Comparison of ENCODE assay signal across 28 mouse cellular contexts in the genomic region with DNA sequence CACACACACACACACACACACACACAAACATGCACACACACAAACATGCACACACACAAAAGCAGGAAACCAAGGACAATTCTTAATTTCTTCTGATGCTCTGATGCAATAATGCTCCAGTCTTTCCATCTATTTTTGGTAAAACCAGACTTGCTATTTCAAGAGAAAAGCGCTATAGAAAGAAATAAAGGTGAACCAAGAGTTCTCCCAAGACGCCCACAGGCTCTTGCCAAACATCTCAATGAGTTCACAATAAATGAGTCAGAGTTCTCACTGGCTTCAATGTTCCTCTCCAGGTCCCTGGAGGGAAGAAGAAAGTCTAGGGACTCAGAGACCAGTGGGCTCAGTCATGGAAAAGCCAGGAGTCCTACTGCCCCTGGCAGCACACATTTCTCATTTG. TPM values are rescaled to one million over a fixed set of nuclear protein-coding genes. Genes with fewer than 3 reads are reported as not detected.
A peak's percentile ranks its signal among the peaks of the same experiment; 100 is the strongest.
DNase-seq lines count a peak whose midpoint lies in the region; ATAC-seq and TF ChIP-seq lines count a peak whose summit lies in the region.
"Had no signal": no experiment of that assay in that cellular context is flagged by ENCODE, and none has a peak within 500 bp of the region (broad histone marks: within the 10 kb centered on the region; RNA-seq: fewer than 3 reads in every experiment).

No protein-coding gene starts in this region.

- H3K4me1 ChIP-seq in cerebellum, adult 2 months (ENCODE audit: control insufficient read depth, insufficient read depth, low read length) = no peaks in the 10 kb centered on the region
- H3K4me1 ChIP-seq in hindbrain, embryonic 13.5 days (replicated peaks) = peaks cover 6% of the 10 kb centered on the region; the same call in 1 of the 2 replicates

- TF ChIP-seq CTCF in C2C12 (IDR thresholded peaks at IDR 0.05; ENCODE audit: control insufficient read depth, insufficient read depth, insufficient read length) = no peak
- TF ChIP-seq CTCF in cerebellum, adult 2 months (IDR thresholded peaks at IDR 0.05; ENCODE audit: borderline replicate concordance, insufficient read depth, low read depth, low read length) = no peak

- no peaks in the 10 kb centered on the region for H3K36me3 ChIP-seq in C2C12 (ENCODE audit: control insufficient read depth, insufficient read depth)
- no peaks in the 10 kb centered on the region for H3K36me3 ChIP-seq in hindbrain, embryonic 13.5 days
- H3K36me3 ChIP-seq: embryonic facial prominence, embryonic 10.5 days; heart, embryonic 10.5 days; kidney, embryonic 15.5 days; limb, embryonic 12.5 days; neural tube, embryonic 15.5 days had no signal

- no peaks in the 10 kb centered on the region for H3K79me3 ChIP-seq in C2C12 (ENCODE audit: low read depth)

- TF ChIP-seq POLR2A in cerebellum, adult 2 months (IDR thresholded peaks at IDR 0.05; ENCODE audit: borderline replicate concordance, insufficient read depth, low read length) = no peak

- no peaks in the 10 kb centered on the region for H3K9me3 ChIP-seq in hindbrain, embryonic 13.5 days
- H3K9me3 ChIP-seq: embryonic facial prominence, embryonic 10.5 days; heart, embryonic 10.5 days; kidney, embryonic 15.5 days; limb, embryonic 12.5 days; neural tube, embryonic 15.5 days had no signal

- no peak for ATAC-seq in hindbrain, embryonic 13.5 days (ENCODE audit: low FRiP score)
- ATAC-seq: forebrain, postnatal 0 days; hindbrain, postnatal 0 days; intestine, postnatal 0 days; liver, postnatal 0 days had no signal

- no peaks in the 10 kb centered on the region for H3K27me3 ChIP-seq in C2C12 (ENCODE audit: control insufficient read depth, insufficient read depth, insufficient read length)
- H3K27me3 ChIP-seq in cerebellum, adult 2 months (ENCODE audit: control insufficient read depth, insufficient read depth, low read length) = no peaks in the 10 kb centered on the region
- peaks cover 20% of the 10 kb centered on the region for H3K27me3 ChIP-seq in hindbrain, embryonic 13.5 days

- no peak overlapping the region for H3K4me3 ChIP-seq in C2C12 (ENCODE audit: insufficient read depth, poor library complexity, severe bottlenecking)
- no peak overlapping the region for H3K4me3 ChIP-seq in cerebellum, adult 2 months (replicated peaks; ENCODE audit: insufficient read depth, low read depth, low read length)
- no peak overlapping the region for H3K4me3 ChIP-seq in hindbrain, embryonic 13.5 days
- H3K4me3 ChIP-seq: embryonic facial prominence, embryonic 10.5 days; heart, embryonic 10.5 days; kidney, embryonic 15.5 days; limb, embryonic 12.5 days; neural tube, embryonic 15.5 days had no signal

- no peak overlapping the region for H3K9ac ChIP-seq in hindbrain, embryonic 13.5 days
- H3K9ac ChIP-seq: forebrain, postnatal 0 days; kidney, embryonic 15.5 days; limb, embryonic 12.5 days; liver, postnatal 0 days; neural tube, embryonic 15.5 days had no signal

- no peak overlapping the region for H3K4me2 ChIP-seq in hindbrain, embryonic 13.5 days
- H3K4me2 ChIP-seq: kidney, embryonic 15.5 days; limb, embryonic 12.5 days; liver, embryonic 11.5 days; midbrain, embryonic 11.5 days; neural tube, embryonic 15.5 days had no signal

- no peak overlapping the region for H3ac ChIP-seq in C2C12 (ENCODE audit: control insufficient read depth, insufficient read length, low read depth)

- DNase-seq in lung, postnatal 25 days (ENCODE audit: low spot score) = peak; percentile 10
- no peak for DNase-seq in lung, postnatal 10 days
- peak; percentile 42 for DNase-seq in fat pad, adult 2 months (ENCODE audit: extremely low read depth, low read depth, low spot score)
- no peak for DNase-seq in cerebellum, postnatal 4 days (ENCODE audit: low spot score in 2 of 2)
- DNase-seq in cerebellum, adult 2 months = no peak
- DNase-seq: adrenal gland, adult 8-10 months; cerebellum, adult 8-10 months; forebrain, postnatal 0 days; gastrocnemius, postnatal 36 days; kidney, postnatal 4 days; liver, postnatal 0 days; right cerebral cortex, postnatal 14 days had no signal

- H3K79me2 ChIP-seq in C2C12 (ENCODE audit: control insufficient read depth, insufficient read depth) = no peaks in the 10 kb centered on the region

- 86% methylated on average over 2 of the region's 2 CpGs for WGBS in cerebellum, adult 2 months
- 87% methylated on average over 2 of the region's 2 CpGs for WGBS in hindbrain, embryonic 13.5 days

- no peak overlapping the region for H3K27ac ChIP-seq in cerebellum, adult 2 months (ENCODE audit: insufficient read depth, low read length)
- no peak overlapping the region for H3K27ac ChIP-seq in hindbrain, embryonic 13.5 days
- H3K27ac ChIP-seq: embryonic facial prominence, embryonic 10.5 days; heart, embryonic 10.5 days; hindbrain, postnatal 0 days; kidney, embryonic 15.5 days; limb, embryonic 12.5 days; neural tube, embryonic 15.5 days had no signal

TF ChIP-seq in C2C12, 6 proteins besides CTCF, POLR2A, EP300 and RAD21:
- TF ChIP-seq MAX (IDR thresholded peaks at IDR 0.05) (no peak), USF1 (IDR thresholded peaks at IDR 0.05; ENCODE audit: low read depth) (no peak), MYOD1 (IDR thresholded peaks at IDR 0.05; ENCODE audit: control insufficient read depth, insufficient read length, low read depth) (no peak), CEBPB (IDR thresholded peaks at IDR 0.05; ENCODE audit: low read depth) (peak; percentile 0), FOSL1 (IDR thresholded peaks at IDR 0.05; ENCODE audit: insufficient read depth, low read length, poor library complexity, severe bottlenecking) (no peak), MYOG (IDR thresholded peaks at IDR 0.05; ENCODE audit: control insufficient read depth, extremely low read depth, insufficient read length) (no peak)

RNA-seq across cellular contexts. Expression of a gene that starts 26.0 kb away (rescaled TPM):
- polyA plus RNA-seq in C2C12 (2012; fragmentation: generic; extraction: Trizol) = 0.78 TPM
- polyA plus RNA-seq in cerebellum, adult 2 months (2012; rRNA removed) = 0.62 and 0.85 TPM in 2 replicates
- 1.4 and 2.5 TPM in 2 replicates for polyA plus RNA-seq in hindbrain, embryonic 13.5 days (2015; fragmentation: Nextera tagmentation; extraction: Ambion mirVana)

RNA-seq across cellular contexts. Expression of a gene that starts 40.9 kb away (rescaled TPM):
- not detected for polyA plus RNA-seq in C2C12 (2012; fragmentation: generic; extraction: Trizol)
- not detected in 2 replicates for polyA plus RNA-seq in cerebellum, adult 2 months (2012; rRNA removed)
- polyA plus RNA-seq in hindbrain, embryonic 13.5 days (2015; fragmentation: Nextera tagmentation; extraction: Ambion mirVana) = not detected in 2 replicates
- polyA plus RNA-seq: embryonic facial prominence, embryonic 10.5 days; forebrain, embryonic 11.5 days; forebrain, postnatal 0 days; heart, embryonic 10.5 days; heart, embryonic 16.5 days; hindbrain, postnatal 0 days; intestine, postnatal 0 days; kidney, embryonic 15.5 days; limb, embryonic 12.5 days; liver, embryonic 11.5 days; liver, postnatal 0 days; macrophage; midbrain, embryonic 11.5 days; midbrain, postnatal 0 days; neural tube, embryonic 15.5 days; thymus, postnatal 0 days had no signal

Comparison
In these comparisons a context has a peak if more than half of its experiments do, and no peak if none do; other contexts are left out.
1. DNase-seq: peak in lung, postnatal 25 days (single experiment) and fat pad, adult 2 months (single experiment); none in lung, postnatal 10 days (single experiment), cerebellum, postnatal 4 days (0 of 2) and cerebellum, adult 2 months (0 of 2).